Comparison of ENCODE assay signal across 8 mouse cellular contexts in genomic region chr6:36691497-36691896, GRCm38 (mm10).
DNase-seq lines count a peak whose midpoint lies in the region; ATAC-seq lines count a peak whose summit lies in the region.

No protein-coding gene starts in this region.

- no peak overlapping the region for H3K4me2 ChIP-seq in midbrain, embryonic 15.5 days

- H3K36me3 ChIP-seq in midbrain, embryonic 15.5 days (replicated peaks): no peaks in the 10 kb centered on the region

- WGBS in midbrain, embryonic 15.5 days: 9% methylated on average over 1 of the region's 1 CpGs

- H3K9me3 ChIP-seq in midbrain, embryonic 15.5 days: no peaks in the 10 kb centered on the region

- peak; percentile 2 for DNase-seq in gastrocnemius, adult 18-20 months (ENCODE audit: low spot score)
- no peak for DNase-seq in gastrocnemius, adult 8-10 months (ENCODE audit: low spot score in 2 of 2)
- DNase-seq in cerebellum, postnatal 36 days: peak; percentile 35 to 45
- peak; percentile 42 to 70 for DNase-seq in frontal cortex, postnatal 36 days (ENCODE audit: low spot score in 2 of 2)
- DNase-seq in kidney, adult 11 months: peak; percentile 26
- peak; percentile 15 to 70 for DNase-seq in left cerebral cortex, adult 9 months (ENCODE audit: low spot score in 2 of 2)

- no peak overlapping the region for H3K27ac ChIP-seq in midbrain, embryonic 15.5 days

- H3K9ac ChIP-seq in midbrain, embryonic 15.5 days: no peak overlapping the region

- peak; percentile 83; the same call in 1 of the 2 replicates for ATAC-seq in midbrain, embryonic 15.5 days (replicated peaks)
- ATAC-seq in CD4-positive, CD25-positive, alpha-beta regulatory T cell, adult 4 months: no peak

- H3K4me3 ChIP-seq in midbrain, embryonic 15.5 days: no peak overlapping the region

- H3K4me1 ChIP-seq in midbrain, embryonic 15.5 days: no peaks in the 10 kb centered on the region

- H3K27me3 ChIP-seq in midbrain, embryonic 15.5 days (replicated peaks): no peaks in the 10 kb centered on the region

Comparison
In these comparisons a context has a peak if more than half of its experiments do, and no peak if none do; other contexts are left out.
1. DNase-seq: peak in gastrocnemius, adult 18-20 months (single experiment), cerebellum, postnatal 36 days (2 of 2), frontal cortex, postnatal 36 days (2 of 2), kidney, adult 11 months (single experiment) and left cerebral cortex, adult 9 months (2 of 2); none in gastrocnemius, adult 8-10 months (0 of 2).